Mouse (Mus musculus): ENCODE measurements around the gene Mpv17l. TPM values are rescaled to one million over a fixed set of nuclear protein-coding genes. Genes with fewer than 3 reads are reported as not detected.

Gene Mpv17l
- polyA plus RNA-seq, 1 experiment from 2014 or later: 5.8 TPM

- Histone ChIP-seq H3K27me3 (ENCODE audit: control insufficient read depth, insufficient read depth, low read length) (no peaks in the 10 kb centered on the region), H3K4me3 (ENCODE audit: low read length) (peak overlapping the region; percentile 47), H3K9ac (ENCODE audit: low read depth, low read length) (peak overlapping the region; percentile 52; the same call in 1 of the 2 replicates), H3K27ac (ENCODE audit: low read depth, low read length) (no peak overlapping the region), H3K4me2 (replicated peaks; ENCODE audit: low read depth, low read length) (peak overlapping the region; percentile 83), H3K36me3 (ENCODE audit: control insufficient read depth, insufficient read depth, low read length) (no peaks in the 10 kb centered on the region), H3K9me3 (ENCODE audit: control insufficient read depth, low read length) (no peaks in the 10 kb centered on the region), H3K4me1 (ENCODE audit: control insufficient read depth, insufficient read depth, low read length) (peaks cover 5% of the 10 kb centered on the region; the same call in 1 of the 2 replicates)
- 73% methylated on average over 3 of the region's 3 CpGs for WGBS
- ATAC-seq (ENCODE audit: low FRiP score, low TSS enrichment): no peak
These were observed 83.2 kb downstream of the Mpv17l start for GRCm38 (mm10) chr16:13986197-13986573.

DNA sequence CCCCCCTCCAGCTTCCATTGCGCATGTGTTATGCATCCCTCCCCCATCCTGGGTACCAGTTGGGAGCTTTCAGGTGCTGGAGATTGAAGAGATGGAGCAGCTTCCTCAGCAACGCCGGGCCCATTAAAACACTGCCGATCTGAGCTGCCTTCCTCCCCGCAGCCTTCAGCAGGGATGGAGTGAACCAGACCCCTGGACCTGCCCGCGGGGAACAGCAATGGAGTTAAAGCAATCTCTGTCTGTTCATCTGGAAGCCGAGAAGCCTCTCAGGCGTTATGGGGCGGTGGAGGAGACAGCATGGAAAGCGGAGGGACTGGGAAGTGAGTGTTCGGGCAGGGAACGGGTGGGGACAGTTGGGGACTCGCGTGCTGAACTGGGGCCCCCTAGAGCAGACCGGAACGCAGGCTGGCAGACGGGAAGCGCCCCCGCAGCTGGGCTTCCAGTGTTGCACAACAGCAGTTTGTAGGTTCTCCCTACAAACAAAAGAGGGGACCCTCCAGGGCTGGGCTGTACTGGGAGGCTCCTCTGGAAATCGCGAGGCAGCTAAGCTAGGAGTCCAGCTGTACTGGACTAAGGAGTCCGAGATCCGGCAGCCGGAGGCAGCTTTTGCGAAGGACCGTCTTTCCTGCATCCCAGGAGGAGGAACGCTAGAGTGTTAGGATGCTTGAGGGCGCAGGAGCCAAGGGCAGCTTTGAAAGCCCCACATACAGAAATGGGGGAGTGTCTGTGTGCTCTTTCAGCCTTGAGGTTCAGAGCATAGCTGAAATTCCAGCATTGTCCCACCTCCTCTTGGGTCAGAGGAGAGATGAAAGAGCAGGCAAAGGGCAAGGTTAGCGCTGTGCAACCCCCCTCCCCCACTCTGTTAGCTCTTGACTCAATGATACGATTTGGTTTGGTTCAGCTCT is 83.9 kb downstream of the Mpv17l start, which contains the start of the genes 2900011O08Rik and Ifitm7:
2900011O08Rik (plus strand) TSS at position 31 of the 905 bp plus-strand sequence.
Ifitm7 (minus strand) TSS at position 315 of the 905 bp plus-strand sequence.
- Histone ChIP-seq H3K9ac (ENCODE audit: low read depth, low read length) (peak within 1 kb of the TSS; percentile 52), H3K4me1 (ENCODE audit: control insufficient read depth, insufficient read depth, low read length) (peaks cover 5% of the 10 kb centered on the region; the same call in 1 of the 2 replicates), H3K9me3 (ENCODE audit: control insufficient read depth, low read length) (no peaks in the 10 kb centered on the region), H3K4me2 (replicated peaks; ENCODE audit: low read depth, low read length) (peak within 1 kb of the TSS; percentile 83), H3K36me3 (ENCODE audit: control insufficient read depth, insufficient read depth, low read length) (no peaks in the 10 kb centered on the region), H3K4me3 (ENCODE audit: low read length) (peak within 1 kb of the TSS; percentile 47), H3K27me3 (ENCODE audit: control insufficient read depth, insufficient read depth, low read length) (no peaks in the 10 kb centered on the region), H3K27ac (ENCODE audit: low read depth, low read length) (no peak within 1 kb of the TSS)
- 1% methylated on average over 31 of the region's 31 CpGs for WGBS
- ATAC-seq (ENCODE audit: low FRiP score, low TSS enrichment): peak; percentile 82

- Histone ChIP-seq H3K27me3 (ENCODE audit: control insufficient read depth, insufficient read depth, low read length) (no peaks in the 10 kb centered on the region), H3K4me1 (ENCODE audit: control insufficient read depth, insufficient read depth, low read length) (no peaks in the 10 kb centered on the region), H3K9ac (ENCODE audit: low read depth, low read length) (no peak overlapping the region), H3K27ac (ENCODE audit: low read depth, low read length) (no peak overlapping the region), H3K9me3 (ENCODE audit: control insufficient read depth, low read length) (no peaks in the 10 kb centered on the region), H3K4me2 (replicated peaks; ENCODE audit: low read depth, low read length) (no peak overlapping the region), H3K4me3 (ENCODE audit: low read length) (no peak overlapping the region), H3K36me3 (ENCODE audit: control insufficient read depth, insufficient read depth, low read length) (no peaks in the 10 kb centered on the region)
- 79% methylated on average over 11 of the region's 11 CpGs for WGBS
- ATAC-seq (ENCODE audit: low FRiP score, low TSS enrichment): no peak
These were observed 89.7 kb downstream of the Mpv17l start for GRCm38 (mm10) chr16:13992518-13993248.

DNA sequence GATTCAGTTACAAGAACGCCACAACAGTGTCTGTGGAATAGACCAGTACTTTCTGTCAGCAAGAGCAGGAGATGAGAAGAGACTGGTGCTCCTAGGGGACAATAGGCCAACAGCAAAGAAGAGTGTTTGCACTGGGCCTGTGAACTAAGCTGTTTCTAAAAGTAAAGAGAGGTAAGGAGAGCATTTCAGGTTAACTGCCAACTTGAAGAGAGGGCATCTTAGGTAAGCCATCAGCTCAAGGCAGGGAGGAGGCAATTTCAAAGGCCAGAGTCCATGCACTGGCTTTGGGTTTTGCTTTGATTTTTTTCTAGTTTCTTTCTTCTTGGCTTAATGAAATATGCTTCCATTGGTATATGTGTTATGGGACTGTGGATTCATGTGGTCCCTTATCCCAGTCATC is 91.1 kb downstream of the Mpv17l start:
- Histone ChIP-seq H3K4me1 (ENCODE audit: control insufficient read depth, insufficient read depth, low read length) (no peaks in the 10 kb centered on the region), H3K27ac (ENCODE audit: low read depth, low read length) (no peak overlapping the region), H3K9me3 (ENCODE audit: control insufficient read depth, low read length) (no peaks in the 10 kb centered on the region), H3K36me3 (ENCODE audit: control insufficient read depth, insufficient read depth, low read length) (no peaks in the 10 kb centered on the region), H3K9ac (ENCODE audit: low read depth, low read length) (no peak overlapping the region), H3K4me3 (ENCODE audit: low read length) (no peak overlapping the region), H3K27me3 (ENCODE audit: control insufficient read depth, insufficient read depth, low read length) (no peaks in the 10 kb centered on the region), H3K4me2 (replicated peaks; ENCODE audit: low read depth, low read length) (no peak overlapping the region)
- 63% methylated on average over 1 of the region's 1 CpGs for WGBS
- ATAC-seq (ENCODE audit: low FRiP score, low TSS enrichment): no peak

DNA sequence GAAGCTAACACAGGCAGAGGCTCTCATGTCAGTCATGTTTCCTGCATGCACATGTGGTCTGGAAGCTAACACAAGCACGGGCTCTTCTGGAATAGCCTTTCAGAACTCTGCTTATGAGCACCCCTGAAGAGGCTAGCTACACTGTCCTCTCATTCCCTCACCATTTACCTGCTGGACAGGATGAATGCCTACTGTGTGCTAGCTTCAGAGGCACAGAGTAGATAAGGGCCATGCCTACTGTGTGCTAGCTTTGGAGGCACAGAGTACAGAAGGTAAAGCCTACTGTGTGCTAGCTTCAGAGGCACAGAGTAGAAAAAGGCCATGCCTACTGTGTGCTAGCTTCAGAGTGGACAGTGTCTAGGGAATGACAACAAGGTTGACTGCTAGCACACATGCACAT is 91.5 kb downstream of the Mpv17l start:
- Histone ChIP-seq H3K27ac (ENCODE audit: low read depth, low read length) (no peak overlapping the region), H3K9ac (ENCODE audit: low read depth, low read length) (no peak overlapping the region), H3K4me1 (ENCODE audit: control insufficient read depth, insufficient read depth, low read length) (no peaks in the 10 kb centered on the region), H3K27me3 (ENCODE audit: control insufficient read depth, insufficient read depth, low read length) (no peaks in the 10 kb centered on the region), H3K9me3 (ENCODE audit: control insufficient read depth, low read length) (no peaks in the 10 kb centered on the region), H3K4me3 (ENCODE audit: low read length) (no peak overlapping the region), H3K36me3 (ENCODE audit: control insufficient read depth, insufficient read depth, low read length) (no peaks in the 10 kb centered on the region), H3K4me2 (replicated peaks; ENCODE audit: low read depth, low read length) (no peak overlapping the region)
- no peak for ATAC-seq (ENCODE audit: low FRiP score, low TSS enrichment)
- 93% methylated on average over 1 of the region's 1 CpGs for WGBS

Other genes starting within 250 kb of the Mpv17l start
- 25.6 and 42.1 TPM in 2 replicates for gene Parn, start 235.0 kb upstream of the Mpv17l start, polyA plus RNA-seq (2014; fragmentation: Nextera tagmentation; extraction: Ambion mirVana)
- 50.3 and 51.1 TPM in 2 replicates for gene Bfar, start 231.3 kb upstream of the Mpv17l start, polyA plus RNA-seq (2014; fragmentation: Nextera tagmentation; extraction: Ambion mirVana)
- gene 3110001I22Rik, start 231.2 kb upstream of the Mpv17l start, polyA plus RNA-seq (2014; fragmentation: Nextera tagmentation; extraction: Ambion mirVana): 6.9 and 7.3 TPM in 2 replicates
- 0.13 TPM in 1 of 2 replicates, not detected in the other for gene Pla2g10, start 172.2 kb upstream of the Mpv17l start, polyA plus RNA-seq (2014; fragmentation: Nextera tagmentation; extraction: Ambion mirVana)
- 48.9 and 74.7 TPM in 2 replicates for gene Rrn3, start 122.5 kb upstream of the Mpv17l start, polyA plus RNA-seq (2014; fragmentation: Nextera tagmentation; extraction: Ambion mirVana)
- gene Ntan1, start 84.3 kb upstream of the Mpv17l start, polyA plus RNA-seq (2014; fragmentation: Nextera tagmentation; extraction: Ambion mirVana): 149 and 162 TPM in 2 replicates
- 49.5 and 87.5 TPM in 2 replicates for gene Pdxdc1, start within 50 bp of the Mpv17l start, polyA plus RNA-seq (2014; fragmentation: Nextera tagmentation; extraction: Ambion mirVana)
- gene 2900011O08Rik, start 83.4 kb downstream of the Mpv17l start, polyA plus RNA-seq (2014; fragmentation: Nextera tagmentation; extraction: Ambion mirVana): 1.5 and 1.7 TPM in 2 replicates
- gene Ifitm7, start 83.7 kb downstream of the Mpv17l start, polyA plus RNA-seq (2014; fragmentation: Nextera tagmentation; extraction: Ambion mirVana): 0.42 TPM in 1 of 2 replicates, not detected in the other

Data from kidney, embryonic 14.5 days (tissue).